Mouse (Mus musculus) small intestine, adult 2 months (tissue): ENCODE measurements at regions not wholly inside any gene's neighbourhood (a gene's known extent, or its start where the extent isn't known, plus 50 kb on each side); places are given as distances from the start of the nearest gene placed in this dataset.

Experiments
- CTCF ChIP-seq: fragments of 200-500 bp; IDR thresholded peaks from 2 replicates; pipeline ENCODE4 v1.5.1; 2012; ENCODE audit warnings: low read depth, mild to moderate bottlenecking, control low read depth, inconsistent platforms, low read length, moderate library complexity, mixed read lengths; ENCODE audit not compliant: insufficient replicate concordance, insufficient read length; ENCODE audit errors: extremely low read depth
- POLR2A ChIP-seq: fragments of 200-500 bp; IDR thresholded peaks from 2 replicates; pipeline ENCODE4 v1.6.1; 2012; ENCODE audit warnings: low read depth, mild to moderate bottlenecking, control low read depth, inconsistent platforms, low read length, moderate library complexity

GRCm38 (mm10) chr15:60739598-60739997, 114.0 kb downstream of the Fam84b start:
- TF ChIP-seq CTCF = no peak
- TF ChIP-seq POLR2A = no peak
